Mouse (Mus musculus) embryonic facial prominence, embryonic 10.5 days (tissue): ENCODE measurements around the gene Asb18. TPM values are rescaled to one million over a fixed set of nuclear protein-coding genes. Genes with fewer than 3 reads are reported as not detected.

Experiments used
- DNase-seq: peaks from one replicate; pipeline ENCODE4 v3.0.0-alpha.2; 2017; ENCODE audit warnings: low spot score
- H3K27ac ChIP-seq: fragments of 300-500 bp; sonication (generic); replicated peaks from 2 replicates; pipeline ENCODE4 v1.5.1; 2016; ENCODE audit warnings: mild to moderate bottlenecking
- H3K27me3 ChIP-seq: fragments of 300-500 bp; sonication (generic); replicated peaks from 2 replicates; pipeline ENCODE4 v1.6.1; 2016; ENCODE audit warnings: low read depth, mild to moderate bottlenecking; ENCODE audit not compliant: poor library complexity, severe bottlenecking
- H3K36me3 ChIP-seq: fragments of 300-500 bp; sonication (generic); replicated peaks from 2 replicates; pipeline ENCODE4 v1.6.1; 2016; ENCODE audit warnings: mild to moderate bottlenecking, moderate library complexity
- H3K4me1 ChIP-seq: fragments of 300-500 bp; sonication (generic); 2 replicates; pipeline ENCODE4 v1.6.1; 2016
- H3K4me3 ChIP-seq: fragments of 300-500 bp; sonication (generic); 2 replicates; pipeline ENCODE4 v1.5.1; 2016; ENCODE audit warnings: mild to moderate bottlenecking, moderate library complexity
- H3K9me3 ChIP-seq: fragments of 300-500 bp; sonication (generic); 2 replicates; pipeline ENCODE4 v1.6.1; 2016; ENCODE audit warnings: mild to moderate bottlenecking
- WGBS: fragments of 180-500 bp; shearing (Covaris S2); methylation state at CpG from one replicate; pipeline ENCODE4 v1.1.7; 2016; 5-methylcytosine and 5-hydroxymethylcytosine counted together
- polyA plus RNA-seq: library from polyadenylated mRNA; unstranded; fragments of >200 nt; fragmentation: Nextera tagmentation; extraction: Ambion mirVana; gene quantifications from 2 replicates; pipeline ENCODE4 v1.2.1, GENCODE M21; 2016

The Asb18 gene
- polyA plus RNA-seq, 1 experiment from 2014 or later: 0.05 TPM

GRCm38 (mm10) chr1:89939981-89940726 lies 74.3 kb downstream of the Asb18 start:
- H3K36me3 ChIP-seq: no peaks in the 10 kb centered on the region
- H3K9me3 ChIP-seq: no peaks in the 10 kb centered on the region
- H3K27me3 ChIP-seq: peaks cover 100% of the 10 kb centered on the region
- peak overlapping the region; percentile 41 for H3K4me3 ChIP-seq
- peak; percentile 96 for DNase-seq
- peaks cover 44% of the 10 kb centered on the region for H3K4me1 ChIP-seq
- WGBS: 3% methylated on average over 34 of the region's 34 CpGs
- H3K27ac ChIP-seq: no peak overlapping the region

GRCm38 (mm10) chr1:89939596-89939960 lies 74.9 kb downstream of the Asb18 start:
- Histone ChIP-seq H3K9me3 (no peaks in the 10 kb centered on the region), H3K4me3 (0 out of 2 replicates have a peak overlapping the region, but pooled peaks have one; percentile 19), H3K27me3 (peaks cover 100% of the 10 kb centered on the region), H3K36me3 (no peaks in the 10 kb centered on the region), H3K27ac (no peak overlapping the region), H3K4me1 (peaks cover 49% of the 10 kb centered on the region)
- WGBS: 23% methylated on average over 16 of the region's 16 CpGs
- no peak for DNase-seq

DNA sequence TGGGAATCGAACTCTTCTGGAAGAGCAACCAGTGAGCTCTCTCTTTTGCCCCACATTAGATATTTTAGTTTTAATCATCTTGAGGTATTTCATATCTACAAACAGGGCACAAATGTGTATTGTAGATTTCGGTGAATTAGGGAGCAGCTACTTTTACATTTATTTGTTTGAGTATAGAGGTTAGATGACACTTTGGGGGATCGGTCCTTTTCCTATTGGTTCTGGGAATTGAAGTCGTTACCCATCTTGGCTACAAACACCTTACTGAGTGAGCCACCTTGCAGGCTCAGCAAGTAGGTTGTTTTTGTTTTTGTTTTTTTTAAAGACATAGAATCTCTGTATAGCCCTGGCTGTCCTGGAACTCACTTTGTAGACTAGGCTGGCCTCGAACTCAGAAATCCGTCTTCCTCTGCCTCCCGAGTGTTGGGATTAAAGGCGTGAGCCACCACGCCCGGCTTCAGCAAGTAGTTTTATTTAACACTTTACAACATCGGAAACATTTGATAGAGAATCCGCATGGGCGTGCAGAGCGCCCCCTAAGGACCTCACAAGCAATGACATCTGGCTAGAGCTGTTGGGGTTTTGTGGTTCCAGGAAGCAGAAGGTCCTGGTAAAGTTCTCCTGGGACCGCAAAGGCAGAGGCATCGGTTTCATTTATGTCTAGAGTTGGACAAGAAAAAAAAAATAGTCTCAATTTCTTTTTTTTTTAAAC lies 75.4 kb downstream of the Asb18 start:
- WGBS: 21% methylated on average over 16 of the region's 16 CpGs
- no peaks in the 10 kb centered on the region for H3K9me3 ChIP-seq
- peaks cover 100% of the 10 kb centered on the region for H3K27me3 ChIP-seq
- H3K4me1 ChIP-seq: peaks cover 53% of the 10 kb centered on the region
- DNase-seq: no peak
- no peaks in the 10 kb centered on the region for H3K36me3 ChIP-seq
- no peak overlapping the region for H3K27ac ChIP-seq
- H3K4me3 ChIP-seq: no peak overlapping the region

DNA sequence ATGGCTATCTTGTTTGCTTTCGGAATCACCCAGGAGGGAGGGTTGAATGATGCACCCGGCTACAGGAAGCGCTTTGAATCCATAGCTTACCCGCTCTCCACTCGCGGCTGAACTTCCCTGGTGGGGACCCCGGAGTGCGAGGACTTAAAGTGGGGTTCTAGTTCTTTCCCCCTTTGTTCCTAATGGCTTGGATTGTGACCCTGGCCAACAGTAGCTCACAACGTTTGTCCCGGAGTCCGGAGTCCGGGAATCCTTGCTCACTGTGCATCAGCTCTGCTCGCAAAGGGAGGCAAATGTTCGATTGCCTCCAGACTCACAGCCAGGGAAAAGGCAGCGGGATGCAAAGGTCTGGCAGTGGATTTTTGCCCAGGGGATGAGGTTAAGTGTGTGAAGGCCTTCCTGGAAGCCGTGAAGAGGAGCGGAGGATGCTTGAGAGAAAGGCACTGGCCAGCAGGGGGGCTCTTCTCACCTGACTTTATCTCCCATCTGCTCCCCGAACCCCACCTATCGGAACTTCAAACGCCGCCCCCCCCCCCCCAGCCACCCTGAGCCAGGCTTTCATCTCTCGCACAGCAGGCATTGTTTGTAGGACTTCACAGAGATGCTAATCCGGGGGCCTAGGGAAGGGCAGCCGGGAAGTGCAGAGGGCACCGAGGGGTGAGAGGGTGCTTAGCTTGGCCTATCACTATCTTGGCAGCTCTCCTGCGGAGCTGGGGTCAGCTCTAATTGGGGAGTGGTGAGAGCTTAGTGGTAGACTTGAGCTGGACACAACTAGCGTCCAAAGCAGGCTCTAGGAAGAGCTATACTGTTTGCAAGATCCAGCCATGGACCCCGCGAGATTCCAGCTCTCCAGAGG lies 78.7 kb downstream of the Asb18 start:
- DNase-seq: peak; percentile 42
- H3K4me3 ChIP-seq: peak overlapping the region; percentile 25
- WGBS: under 1% methylated on average over 29 of the region's 29 CpGs
- H3K27ac ChIP-seq: no peak overlapping the region; the same call in 1 of the 2 replicates
- H3K36me3 ChIP-seq: no peaks in the 10 kb centered on the region
- H3K9me3 ChIP-seq: no peaks in the 10 kb centered on the region
- peaks cover 60% of the 10 kb centered on the region for H3K4me1 ChIP-seq
- peaks cover 100% of the 10 kb centered on the region for H3K27me3 ChIP-seq

DNA sequence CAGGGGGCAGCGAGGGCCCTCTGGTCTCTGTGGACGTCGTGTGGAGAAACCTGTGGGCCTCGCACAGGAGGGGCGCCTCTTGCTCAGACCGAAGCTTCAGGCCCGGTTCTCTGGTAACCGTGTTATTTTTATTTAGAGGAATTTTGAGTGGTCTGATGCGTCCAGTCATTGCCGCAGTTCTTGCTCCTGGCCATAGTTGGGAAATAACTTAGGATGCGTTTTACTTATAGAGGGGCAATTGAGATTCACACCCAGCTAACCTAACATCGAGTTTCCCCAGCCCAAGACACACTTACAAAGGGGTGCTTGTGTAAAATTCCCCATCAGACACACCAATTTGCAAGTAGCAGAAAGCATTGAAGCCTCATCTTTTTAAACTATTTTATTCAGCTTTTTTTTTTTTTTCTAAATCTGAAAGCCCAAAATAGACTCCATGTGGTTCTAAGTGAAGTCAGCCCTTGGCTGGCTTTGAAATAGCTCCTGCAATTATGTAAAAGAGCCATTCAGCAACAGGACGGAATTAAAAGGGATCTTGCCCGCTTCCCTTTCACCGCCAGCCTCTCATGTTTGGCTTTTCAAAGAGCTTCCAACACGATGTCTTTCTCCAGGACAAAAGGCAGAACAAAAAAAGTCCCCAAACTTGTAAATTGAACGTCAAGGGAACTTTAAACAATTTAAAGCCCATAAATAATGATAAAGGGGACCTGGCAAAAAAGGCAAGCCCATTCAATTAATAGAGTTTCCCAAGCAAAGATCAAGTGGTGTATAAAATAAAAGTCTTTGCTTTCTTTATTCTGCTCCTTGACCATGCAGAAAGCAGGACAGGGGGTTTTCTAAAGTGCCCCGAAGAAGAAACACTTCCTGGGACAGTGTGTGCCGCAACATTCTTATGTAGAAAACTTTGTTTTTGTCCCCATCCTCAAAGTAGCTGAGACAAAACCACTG lies 79.9 kb downstream of the Asb18 start:
- H3K4me3 ChIP-seq: no peak overlapping the region
- H3K4me1 ChIP-seq: peaks cover 63% of the 10 kb centered on the region
- no peaks in the 10 kb centered on the region for H3K9me3 ChIP-seq
- H3K36me3 ChIP-seq: no peaks in the 10 kb centered on the region
- 1% methylated on average over 19 of the region's 19 CpGs for WGBS
- peaks cover 100% of the 10 kb centered on the region for H3K27me3 ChIP-seq
- H3K27ac ChIP-seq: no peak overlapping the region
- DNase-seq: peak; percentile 44

- under 1% methylated on average over 21 of the region's 21 CpGs for WGBS
- no peaks in the 10 kb centered on the region for H3K9me3 ChIP-seq
- peaks cover 100% of the 10 kb centered on the region for H3K27me3 ChIP-seq
- peaks cover 70% of the 10 kb centered on the region for H3K4me1 ChIP-seq
- H3K27ac ChIP-seq: no peak overlapping the region
- peak; percentile 65 for DNase-seq
- H3K36me3 ChIP-seq: no peaks in the 10 kb centered on the region
- H3K4me3 ChIP-seq: no peak overlapping the region; the same call in 1 of the 2 replicates
Measured at GRCm38 (mm10) chr1:89933786-89934185, 80.7 kb downstream of the Asb18 start.

DNA sequence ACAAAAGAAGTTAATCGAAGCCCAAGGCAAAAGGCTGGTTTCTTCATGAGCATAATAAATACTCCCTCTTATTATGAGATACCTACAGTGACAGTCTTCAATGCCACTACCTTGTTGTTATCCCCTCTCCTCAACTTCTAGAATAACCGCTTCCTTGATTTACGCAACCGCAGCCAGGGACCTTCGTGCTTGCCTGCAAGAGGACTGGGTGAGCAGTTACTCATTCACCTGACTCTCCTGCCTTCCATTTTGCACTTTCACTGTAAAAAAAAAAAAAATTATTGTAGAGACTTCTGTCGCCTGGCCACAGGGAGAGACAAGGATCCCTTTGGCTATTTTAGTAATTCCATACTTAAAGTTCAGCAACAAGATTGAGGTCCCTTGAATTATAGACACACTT lies 81.4 kb downstream of the Asb18 start:
- Histone ChIP-seq H3K4me3 (peak overlapping the region; percentile 63; the same call in 1 of the 2 replicates), H3K27me3 (peaks cover 100% of the 10 kb centered on the region), H3K9me3 (no peaks in the 10 kb centered on the region), H3K27ac (no peak overlapping the region), H3K4me1 (peaks cover 75% of the 10 kb centered on the region), H3K36me3 (no peaks in the 10 kb centered on the region)
- WGBS: 3% methylated on average over 6 of the region's 6 CpGs
- DNase-seq: no peak

DNA sequence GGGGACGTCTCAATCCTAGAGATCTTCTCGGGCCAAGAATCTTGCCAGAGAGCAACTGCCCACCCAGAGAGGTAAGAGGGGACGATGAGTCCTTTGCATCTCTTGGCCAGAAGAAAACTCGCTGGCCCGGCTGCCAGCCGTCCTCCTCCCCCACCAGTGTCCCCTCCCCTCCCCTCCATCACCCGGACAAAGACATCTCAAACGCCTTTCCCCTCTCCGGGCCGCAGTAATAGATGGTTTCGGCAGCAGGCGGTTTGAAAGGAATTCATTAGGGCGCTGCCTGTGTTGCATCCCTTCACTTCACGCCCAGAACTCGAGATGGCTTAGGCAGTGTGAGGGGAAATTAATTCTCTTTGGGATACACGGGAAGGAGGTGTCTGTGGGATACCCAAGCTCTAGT lies 81.8 kb downstream of the Asb18 start:
- H3K27me3 ChIP-seq: peaks cover 100% of the 10 kb centered on the region
- no peak overlapping the region; the same call in 1 of the 2 replicates for H3K27ac ChIP-seq
- WGBS: under 1% methylated on average over 16 of the region's 16 CpGs
- DNase-seq: peak; percentile 62
- no peaks in the 10 kb centered on the region for H3K36me3 ChIP-seq
- peaks cover 77% of the 10 kb centered on the region for H3K4me1 ChIP-seq
- H3K4me3 ChIP-seq: peak overlapping the region; percentile 63
- H3K9me3 ChIP-seq: no peaks in the 10 kb centered on the region

- peaks cover 83% of the 10 kb centered on the region for H3K4me1 ChIP-seq
Measured at GRCm38 (mm10) chr1:89932021-89932423, 82.4 kb downstream of the Asb18 start.

GRCm38 (mm10) chr1:89931120-89931519 lies 83.3 kb downstream of the Asb18 start, which contains the start of gene Gbx2:
Gene Gbx2, minus strand, starts transcription at chr1:89931179.
- H3K4me3 ChIP-seq: peak within 1 kb of the TSS; percentile 63
- peak; percentile 92 for DNase-seq
- H3K27ac ChIP-seq: peak within 1 kb of the TSS; percentile 82
- under 1% methylated on average over 33 of the region's 33 CpGs for WGBS
- H3K9me3 ChIP-seq: no peaks in the 10 kb centered on the region
- H3K27me3 ChIP-seq: peaks cover 100% of the 10 kb centered on the region
- H3K4me1 ChIP-seq: peaks cover 88% of the 10 kb centered on the region
- H3K36me3 ChIP-seq: no peaks in the 10 kb centered on the region

More at GRCm38 (mm10) chr1:89932021-89932423, 82.4 kb downstream of the Asb18 start:
- DNase-seq: peak; percentile 43
- H3K9me3 ChIP-seq: no peaks in the 10 kb centered on the region
- peaks cover 100% of the 10 kb centered on the region for H3K27me3 ChIP-seq
- no peaks in the 10 kb centered on the region for H3K36me3 ChIP-seq
- no peak overlapping the region; the same call in 1 of the 2 replicates for H3K27ac ChIP-seq
- WGBS: 2% methylated on average over 19 of the region's 19 CpGs
- peak overlapping the region; percentile 63 for H3K4me3 ChIP-seq

- under 1% methylated on average over 45 of the region's 45 CpGs for WGBS
- H3K9me3 ChIP-seq: no peaks in the 10 kb centered on the region
- H3K4me1 ChIP-seq: peaks cover 88% of the 10 kb centered on the region
- DNase-seq: peak; percentile 66
- peak overlapping the region; percentile 63 for H3K4me3 ChIP-seq
- H3K36me3 ChIP-seq: no peaks in the 10 kb centered on the region
- peaks cover 100% of the 10 kb centered on the region for H3K27me3 ChIP-seq
- H3K27ac ChIP-seq: peak overlapping the region; percentile 82
Measured at GRCm38 (mm10) chr1:89930551-89930950, 83.9 kb downstream of the Asb18 start.
